Mouse (Mus musculus) liver, postnatal 0 days (tissue): ENCODE results near the gene Rps6kl1.

Experiments
- CTCF ChIP-seq: sonication (generic); IDR thresholded peaks from 2 replicates; pipeline ENCODE4 v1.5.1; 2016; ENCODE audit warnings: antibody characterized with exemption, low read depth
- EP300 ChIP-seq: IDR thresholded peaks from 2 replicates; pipeline ENCODE4 v1.6.1; 2016; ENCODE audit warnings: antibody characterized with exemption, low read depth, mild to moderate bottlenecking

DNA sequence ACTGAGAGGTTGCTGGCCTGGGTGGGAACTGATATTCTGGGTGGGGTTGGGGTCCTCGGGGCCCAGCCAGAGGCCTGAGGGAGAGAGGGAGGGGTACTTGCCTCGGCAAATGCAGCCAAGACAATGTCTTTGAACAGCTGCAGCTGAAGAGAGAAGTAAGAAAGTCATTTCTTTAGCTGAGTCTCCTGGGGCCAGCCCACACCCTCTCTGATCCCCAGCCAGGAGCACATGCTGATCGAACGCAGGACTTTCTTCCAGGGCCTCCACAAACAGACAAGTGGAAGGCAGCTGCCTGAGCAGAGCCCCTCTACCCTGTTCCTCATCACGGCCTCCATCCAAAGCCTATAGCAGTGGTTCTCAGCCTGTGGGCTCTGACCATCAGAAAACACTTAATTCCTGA lies 13.9 kb upstream of the Rps6kl1 start:
- TF ChIP-seq CTCF, result no peak
- TF ChIP-seq EP300, result no peak
